Mouse (Mus musculus): ENCODE results near the gene Mapk11.

DNA sequence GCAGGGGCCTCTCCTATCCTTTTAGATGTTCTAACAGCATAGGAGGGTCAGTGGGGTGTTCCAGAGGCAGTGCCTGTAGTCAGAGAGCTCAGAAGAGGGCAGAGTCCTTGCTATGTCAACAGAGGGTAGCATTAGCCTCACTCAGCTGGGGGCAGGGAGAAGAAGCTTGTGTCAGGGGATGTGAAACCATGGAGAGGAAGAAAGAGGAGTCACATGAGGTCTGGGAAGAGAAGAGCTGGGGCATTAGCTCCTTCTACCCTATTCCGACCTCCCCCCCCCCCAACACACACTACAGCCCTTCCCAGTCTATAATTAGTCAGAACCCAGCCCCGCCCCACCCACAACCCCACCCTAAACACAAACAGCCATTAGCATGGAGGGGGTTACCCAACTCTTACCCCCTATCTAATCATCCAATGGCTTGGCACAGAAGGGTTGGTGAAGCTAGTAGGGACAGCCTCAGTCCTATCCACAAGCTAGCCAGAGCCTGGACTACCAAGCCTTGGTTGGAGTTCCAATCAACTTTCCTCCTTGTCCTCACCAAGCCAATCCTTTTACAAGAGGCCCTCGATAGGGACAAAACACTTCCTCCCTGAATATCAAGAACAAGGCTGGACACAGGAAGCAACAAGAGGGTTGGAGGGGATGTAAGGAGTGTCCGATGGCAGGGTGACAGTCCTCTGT, 28.3 kb upstream of the Mapk11 start:
- no peak for TF ChIP-seq EP300 (IDR thresholded peaks at IDR 0.05; ENCODE audit: insufficient read depth, low read depth, low read length)
- TF ChIP-seq CTCF (IDR thresholded peaks at IDR 0.05; ENCODE audit: low read depth, low read length) = no peak

Measured in ES-Bruce4 (cell line).